Mouse (Mus musculus) right cerebral cortex, adult 2 months (tissue): ENCODE measurements around the gene Pdzrn4.

ENCODE experiments used
- DNase-seq, 2 experiments: peaks; one replicate each; pipeline ENCODE4 v3.0.0; 2021 to 2022; ENCODE audit warnings: low spot score in 2 of 2

Gene Pdzrn4

GRCm38 (mm10) chr15:92500276-92500838, 103.7 kb downstream of the Pdzrn4 start:
- no peak for DNase-seq

- no peak for DNase-seq
These were observed 106.1 kb downstream of the Pdzrn4 start for GRCm38 (mm10) chr15:92502797-92503196.

- DNase-seq, result no peak
These were observed 112.7 kb downstream of the Pdzrn4 start for GRCm38 (mm10) chr15:92509372-92509771.

- DNase-seq, result no peak
These were observed 119.0 kb downstream of the Pdzrn4 start for GRCm38 (mm10) chr15:92515651-92516050.

GRCm38 (mm10) chr15:92520677-92521225, 124.1 kb downstream of the Pdzrn4 start:
- peak; percentile 16 to 29 for DNase-seq

- DNase-seq, result no peak
These were observed 125.0 kb downstream of the Pdzrn4 start for GRCm38 (mm10) chr15:92521686-92522085.

- DNase-seq, result no peak
These were observed 128.2 kb downstream of the Pdzrn4 start for GRCm38 (mm10) chr15:92524917-92525316.

- DNase-seq, result no peak
These were observed 128.7 kb downstream of the Pdzrn4 start for GRCm38 (mm10) chr15:92525416-92525815.

- peak in 1 of 2 experiments; percentile 15 for DNase-seq
These were observed 130.1 kb downstream of the Pdzrn4 start for GRCm38 (mm10) chr15:92526731-92527130.

- no peak for DNase-seq
These were observed 146.6 kb downstream of the Pdzrn4 start for GRCm38 (mm10) chr15:92543252-92543651.

- DNase-seq, result no peak
These were observed 150.7 kb downstream of the Pdzrn4 start for GRCm38 (mm10) chr15:92547294-92547911.

GRCm38 (mm10) chr15:92555012-92555574, 158.4 kb downstream of the Pdzrn4 start:
- DNase-seq, result no peak

- no peak for DNase-seq
These were observed 159.0 kb downstream of the Pdzrn4 start for GRCm38 (mm10) chr15:92555716-92556115.

- DNase-seq, result no peak
These were observed 161.9 kb downstream of the Pdzrn4 start for GRCm38 (mm10) chr15:92558592-92558991.

- no peak for DNase-seq
These were observed 165.5 kb downstream of the Pdzrn4 start for GRCm38 (mm10) chr15:92562149-92562548.

GRCm38 (mm10) chr15:92563576-92563975, 166.9 kb downstream of the Pdzrn4 start:
- no peak for DNase-seq

GRCm38 (mm10) chr15:92570526-92571243, 174.0 kb downstream of the Pdzrn4 start:
- peak; percentile 38 to 42 for DNase-seq

GRCm38 (mm10) chr15:92571244-92571539, 174.5 kb downstream of the Pdzrn4 start:
- no peak for DNase-seq

- peak in 1 of 2 experiments; percentile 37 for DNase-seq
These were observed 180.8 kb downstream of the Pdzrn4 start for GRCm38 (mm10) chr15:92577476-92577875.

- DNase-seq, result no peak
These were observed 183.5 kb downstream of the Pdzrn4 start for GRCm38 (mm10) chr15:92580217-92580616.

- DNase-seq, result peak in 1 of 2 experiments; percentile 49
These were observed 184.2 kb downstream of the Pdzrn4 start for GRCm38 (mm10) chr15:92580742-92581383.
